Mouse (Mus musculus): Measurements from ENCODE around the gene Hmg20a.

DNA sequence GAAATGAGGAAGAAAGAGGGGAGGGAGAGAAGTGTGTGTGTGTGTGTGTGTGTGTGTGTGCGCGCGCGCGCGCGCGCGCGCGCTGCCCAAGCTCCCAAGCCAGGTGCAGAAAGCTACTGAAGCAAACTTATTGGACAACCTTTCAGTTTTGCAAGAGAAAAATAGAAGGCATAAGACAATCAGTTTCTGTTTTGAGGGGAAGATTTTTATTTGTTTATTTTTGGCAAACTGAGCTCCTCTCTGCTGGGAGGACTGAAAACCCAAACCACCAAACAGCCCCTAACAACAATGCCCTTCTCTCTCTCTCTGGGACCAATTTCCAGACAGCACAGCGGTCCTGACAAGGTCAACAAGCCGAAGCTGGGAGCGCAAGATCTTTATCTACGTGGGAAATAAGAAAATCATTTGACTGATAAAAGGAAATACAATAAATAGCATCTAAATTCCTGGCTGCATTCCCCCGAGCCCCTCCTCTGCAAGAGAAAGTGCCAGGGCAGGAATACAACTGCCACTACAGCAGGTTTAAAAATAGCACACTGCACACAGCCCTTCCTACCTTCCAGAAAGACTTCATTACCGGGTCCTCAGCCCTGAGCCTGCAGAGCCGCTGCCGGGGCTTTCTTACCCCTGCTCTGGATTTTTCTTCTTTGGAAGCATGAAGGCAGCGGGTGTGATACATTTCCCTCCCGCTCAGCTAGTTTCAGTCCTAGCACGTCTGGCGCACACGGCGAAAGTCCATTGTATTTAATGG is 88.7 kb downstream of the Hmg20a start:
- no peak for TF ChIP-seq CTCF (IDR thresholded peaks at IDR 0.05; ENCODE audit: low read depth, low read length)
- no peak for TF ChIP-seq POLR2A (IDR thresholded peaks at IDR 0.05; ENCODE audit: extremely low read depth, insufficient read depth, low read length)

All from liver, adult 2 months (tissue).